ENCODE assay signal across 11 mouse cellular contexts in genomic region chr5:98184281-98184910, GRCm38 (mm10). TPM values are rescaled to one million over a fixed set of nuclear protein-coding genes. Genes with fewer than 3 reads are reported as not detected.
A peak's percentile ranks its signal among the peaks of the same experiment; 100 is the strongest.
DNase-seq lines count a peak whose midpoint lies in the region; ATAC-seq and TF ChIP-seq lines count a peak whose summit lies in the region.
"Had no signal": no experiment of that assay in that cellular context is flagged by ENCODE, and none has a peak within 500 bp of the region (broad histone marks: within the 10 kb centered on the region; RNA-seq: fewer than 3 reads in every experiment).

No protein-coding gene starts in this region.

- H3K9me3 ChIP-seq in forebrain, embryonic 14.5 days (replicated peaks; ENCODE audit: control insufficient read depth, low read length), result no peaks in the 10 kb centered on the region
- H3K9me3 ChIP-seq in hindbrain, embryonic 16.5 days (ENCODE audit: control insufficient read depth, low read length), result no peaks in the 10 kb centered on the region
- H3K9me3 ChIP-seq: heart, embryonic 10.5 days had no signal

- WGBS in forebrain, embryonic 14.5 days, result 3% methylated on average over 17 of the region's 17 CpGs
- whole genome bisulfite sequencing in hindbrain, embryonic 16.5 days, result 9% methylated on average over 17 of the region's 17 CpGs

- peaks cover 74% of the 10 kb centered on the region for H3K27me3 ChIP-seq in forebrain, embryonic 14.5 days (replicated peaks; ENCODE audit: control insufficient read depth, insufficient read depth, low read length)
- H3K27me3 ChIP-seq in hindbrain, embryonic 16.5 days (replicated peaks; ENCODE audit: control insufficient read depth, insufficient read depth, low read length), result peaks cover 25% of the 10 kb centered on the region

- no peak for ATAC-seq in forebrain, embryonic 14.5 days
- no peak for ATAC-seq in hindbrain, embryonic 16.5 days
- ATAC-seq in frontal cortex, adult (ENCODE audit: low TSS enrichment), result no peak

- no peak for DNase-seq in left cerebral cortex, adult 2 months (ENCODE audit: extremely low spot score in 1 of 2, low spot score in 2 of 2)
- DNase-seq in left cerebral cortex, postnatal 4 days, result no peak
- peak; percentile 17 for DNase-seq in forebrain, embryonic 14.5 days (ENCODE audit: low spot score)
- DNase-seq in naive thymus-derived CD4-positive, alpha-beta T cell, adult 2 months (ENCODE audit: low read depth), result peak; percentile 30
- DNase-seq in spleen, adult 12 weeks (ENCODE audit: low spot score), result no peak
- DNase-seq in thymus, postnatal 36 days, result no peak

- intact Hi-C loops in left cerebral cortex, adult 2 months (cut with DNase I), result loop anchor here (10.0 kb wide), 1 partner anchor 540 kb away; no protein-coding TSS in a partner anchor
- intact Hi-C loops in left cerebral cortex, postnatal 4 days (cut with DNase I), result loop anchor here (10.0 kb wide), 3 partner anchors 540 to 1060 kb away; no protein-coding TSS in a partner anchor

- no peaks in the 10 kb centered on the region for H3K36me3 ChIP-seq in forebrain, embryonic 14.5 days (ENCODE audit: control insufficient read depth, insufficient read depth, low read length)
- H3K36me3 ChIP-seq in hindbrain, embryonic 16.5 days (ENCODE audit: control insufficient read depth, insufficient read depth, low read length), result no peaks in the 10 kb centered on the region
- H3K36me3 ChIP-seq: heart, embryonic 10.5 days had no signal

- no peak for TF ChIP-seq CTCF in left cerebral cortex, adult 2 months (IDR thresholded peaks at IDR 0.05)

- peak overlapping the region; percentile 50 for H3K27ac ChIP-seq in left cerebral cortex, adult 2 months
- H3K27ac ChIP-seq in forebrain, embryonic 14.5 days (ENCODE audit: low read depth, low read length), result no peak overlapping the region
- H3K27ac ChIP-seq in hindbrain, embryonic 16.5 days (ENCODE audit: low read depth, low read length), result no peak overlapping the region; the same call in 1 of the 2 replicates
- H3K27ac ChIP-seq: heart, embryonic 10.5 days had no signal

- peak overlapping the region; percentile 88 for H3K4me2 ChIP-seq in forebrain, embryonic 14.5 days (ENCODE audit: low read length)
- H3K4me2 ChIP-seq in hindbrain, embryonic 16.5 days (ENCODE audit: low read length), result peak overlapping the region; percentile 79

- H3K4me3 ChIP-seq in left cerebral cortex, adult 2 months, result peak overlapping the region; percentile 56
- peak overlapping the region; percentile 49 for H3K4me3 ChIP-seq in forebrain, embryonic 14.5 days (ENCODE audit: low read depth, low read length)
- H3K4me3 ChIP-seq in hindbrain, embryonic 16.5 days (ENCODE audit: low read length), result peak overlapping the region; percentile 61
- H3K4me3 ChIP-seq: erythroblast, embryonic 14.5 days had no signal

- peak overlapping the region; percentile 33; the same call in 1 of the 2 replicates for H3K9ac ChIP-seq in forebrain, embryonic 14.5 days (ENCODE audit: low read length)
- H3K9ac ChIP-seq in hindbrain, embryonic 16.5 days (ENCODE audit: low read depth, low read length), result no peak overlapping the region; the same call in 1 of the 2 replicates

- peaks cover 10% of the 10 kb centered on the region for H3K4me1 ChIP-seq in forebrain, embryonic 14.5 days (ENCODE audit: control insufficient read depth, insufficient read depth, low read length)
- H3K4me1 ChIP-seq in hindbrain, embryonic 16.5 days (ENCODE audit: control insufficient read depth, insufficient read depth, low read depth, low read length), result peaks cover 29% of the 10 kb centered on the region

RNA-seq across cellular contexts. Expression of gene Prdm8, which starts 17.4 kb away (rescaled TPM):
- 10 to 100 TPM; 35.0 to 36.3 TPM for total RNA-seq in left cerebral cortex, adult 2 months (2021)
- total RNA-seq in left cerebral cortex, postnatal 4 days (2021), result 10 to 100 TPM; 60.6 to 64.9 TPM
- 5.0 and 6.7 TPM in 2 replicates for polyA plus RNA-seq in forebrain, embryonic 14.5 days (2014; fragmentation: Nextera tagmentation; extraction: Ambion mirVana)
- 3.1 and 3.2 TPM in 2 replicates for polyA plus RNA-seq in hindbrain, embryonic 16.5 days (2015; fragmentation: Nextera tagmentation; extraction: Ambion mirVana)
- total RNA-seq: MEL had no signal
- polyA plus RNA-seq: heart, embryonic 10.5 days had no signal

Comparison
In these comparisons a context has a peak if more than half of its experiments do, and no peak if none do; other contexts are left out.
1. DNase-seq: peak in forebrain, embryonic 14.5 days (single experiment) and naive thymus-derived CD4-positive, alpha-beta T cell, adult 2 months (single experiment); none in left cerebral cortex, adult 2 months (0 of 2), left cerebral cortex, postnatal 4 days (single experiment), spleen, adult 12 weeks (single experiment) and thymus, postnatal 36 days (0 of 2).
2. Peak in every context shown above with its lines, with median percentiles within 50 percentile points of each other: H3K4me3 ChIP-seq.